Mouse (Mus musculus): Measurements from ENCODE around the gene Mus81.
"Not testable (repeated sequence)": the region's sequence is repeated elsewhere in the genome, so short reads cannot be mapped to it uniquely, and the experiment has no call there.

Mus81 gene

GRCm38 (mm10) chr19:5487768-5488550 lies at the start of gene Mus81:
TSS of gene Mus81 (minus strand) at chr19:5488402.
- DNase-seq (ENCODE audit: inconsistent ontology term), result peak; percentile 99

GRCm38 (mm10) chr19:5532520-5532919 lies 44.3 kb upstream of the Mus81 start:
- no peak for DNase-seq (ENCODE audit: inconsistent ontology term)

DNA sequence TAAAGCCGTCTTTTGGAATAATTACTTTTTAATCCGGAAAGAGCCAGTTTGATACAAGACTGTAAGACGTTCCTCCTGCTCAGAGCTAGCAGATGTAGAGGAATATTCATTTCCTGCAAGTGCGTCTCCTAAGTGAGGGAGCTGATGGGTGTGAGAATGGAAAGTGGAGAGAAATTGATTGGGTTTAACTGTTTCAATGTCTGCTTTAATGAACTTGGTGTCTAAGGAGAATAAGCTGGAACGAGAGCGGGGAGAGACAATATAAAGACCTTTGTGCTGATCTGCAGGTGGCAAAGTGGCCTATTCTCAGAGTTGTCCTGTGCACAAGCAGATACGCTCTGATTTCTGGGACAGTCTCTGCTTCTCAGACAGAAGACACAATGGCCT lies 41.9 kb upstream of the Mus81 start:
- no peak for DNase-seq (ENCODE audit: inconsistent ontology term)

DNA sequence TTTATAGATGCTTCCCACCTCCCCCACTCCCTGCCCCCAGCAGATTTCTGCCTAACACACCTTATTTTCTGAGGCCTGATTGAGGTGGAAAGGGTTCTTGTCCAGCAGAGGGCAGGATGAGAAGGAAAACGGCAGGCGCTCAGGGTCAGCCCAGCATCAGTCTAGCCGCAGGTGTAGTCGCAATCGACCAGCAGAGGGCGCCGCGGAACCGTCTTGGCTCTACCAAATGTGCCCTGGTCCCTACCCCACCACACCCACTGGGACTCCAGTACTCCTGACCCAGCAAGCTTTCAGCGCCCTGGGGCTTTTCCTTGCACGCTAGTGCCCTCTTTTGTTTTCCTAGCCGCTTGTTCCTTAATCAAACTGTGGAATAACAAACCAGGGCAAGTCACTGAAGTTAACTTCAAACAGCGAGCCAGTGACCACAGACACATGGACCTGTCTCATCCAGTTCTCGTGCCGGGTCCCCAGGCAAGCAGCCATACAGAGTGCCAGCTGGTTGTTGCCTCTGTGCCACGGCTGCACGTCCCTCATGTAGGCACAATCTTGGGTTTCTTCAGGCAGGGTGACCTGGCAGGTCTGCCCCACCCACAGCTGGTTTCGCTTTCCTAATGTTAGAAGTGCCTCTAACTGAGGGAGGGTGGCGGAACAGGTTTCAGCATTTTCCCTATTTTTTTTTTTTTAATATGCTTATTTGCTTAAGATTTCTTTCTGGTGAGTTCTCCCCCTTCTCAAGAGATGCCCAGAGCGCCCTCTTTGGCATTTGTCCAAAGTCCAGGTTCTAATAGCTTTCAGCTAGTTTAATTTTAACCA lies 41.3 kb upstream of the Mus81 start:
- peak; percentile 94 for DNase-seq (ENCODE audit: inconsistent ontology term)

DNA sequence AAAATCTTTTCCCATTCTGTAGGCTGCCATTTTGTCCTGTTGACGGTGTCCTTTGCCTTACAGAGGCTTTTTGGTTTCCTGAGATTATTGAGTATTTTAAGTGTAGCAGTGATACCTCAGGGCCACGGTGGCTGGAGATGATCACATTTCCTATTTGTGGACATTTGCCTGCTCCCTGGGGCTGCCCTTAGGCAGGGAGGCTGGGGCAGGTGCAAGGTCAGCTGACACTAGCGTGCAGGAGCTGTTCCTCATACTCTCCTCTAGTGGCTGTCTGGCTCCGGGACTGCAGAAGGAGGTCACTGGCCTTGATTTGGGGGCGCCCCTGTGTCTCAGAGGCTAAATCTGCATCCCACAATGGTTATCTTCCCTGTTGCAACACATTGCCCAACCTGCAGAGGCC lies 37.0 kb upstream of the Mus81 start:
- DNase-seq (ENCODE audit: inconsistent ontology term), result no peak

- DNase-seq (ENCODE audit: inconsistent ontology term), result no peak
Observed at GRCm38 (mm10) chr19:5518721-5519120, 30.5 kb upstream of the Mus81 start.

- peak; percentile 75 for DNase-seq (ENCODE audit: inconsistent ontology term)
Observed at GRCm38 (mm10) chr19:5516906-5517505, 28.8 kb upstream of the Mus81 start.

DNA sequence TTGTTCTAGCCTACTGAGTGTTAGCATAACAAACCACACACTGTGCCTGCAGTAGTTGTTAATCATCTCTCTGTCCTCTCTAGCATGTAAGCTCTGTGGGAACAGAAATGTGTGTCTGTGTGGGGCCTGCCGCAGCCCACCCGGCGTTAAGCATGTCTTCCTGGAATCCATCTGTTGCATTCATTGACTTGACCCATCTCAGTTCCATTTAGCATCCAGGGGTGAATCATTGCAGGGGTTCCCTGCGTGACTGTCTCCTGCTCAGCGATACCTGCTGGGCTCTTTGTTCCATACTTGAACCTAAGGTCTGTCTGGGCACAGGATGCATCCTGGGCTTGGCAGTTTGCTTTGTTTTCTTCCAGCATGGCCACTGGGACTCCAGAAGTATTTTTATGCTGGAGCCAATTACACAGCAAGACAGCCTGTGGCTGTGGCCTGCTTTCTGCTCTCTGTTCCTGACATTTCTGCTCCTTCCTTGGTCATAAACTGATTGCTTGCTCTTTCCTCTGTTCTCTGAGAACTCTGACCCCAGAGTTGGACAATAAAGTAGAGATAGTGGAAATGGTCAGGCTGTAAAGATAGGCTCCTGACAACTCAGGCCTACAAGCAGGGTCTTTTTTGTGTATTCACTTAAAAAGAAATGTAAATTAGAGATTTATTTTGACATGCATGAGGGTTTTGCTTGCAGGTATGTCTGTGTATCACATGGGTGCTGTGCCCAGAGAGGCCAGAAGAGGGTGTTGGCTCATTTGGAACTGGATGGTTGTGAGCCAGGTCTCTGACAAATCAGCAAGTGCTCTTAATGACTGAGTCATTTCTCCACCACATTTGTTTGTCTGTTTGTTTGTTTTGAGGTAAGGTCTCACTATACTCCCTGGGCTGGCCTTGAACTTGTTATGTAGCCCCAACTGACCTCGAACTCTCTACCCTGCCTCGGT lies 27.9 kb upstream of the Mus81 start:
- DNase-seq (ENCODE audit: inconsistent ontology term), result peak; percentile 71

DNA sequence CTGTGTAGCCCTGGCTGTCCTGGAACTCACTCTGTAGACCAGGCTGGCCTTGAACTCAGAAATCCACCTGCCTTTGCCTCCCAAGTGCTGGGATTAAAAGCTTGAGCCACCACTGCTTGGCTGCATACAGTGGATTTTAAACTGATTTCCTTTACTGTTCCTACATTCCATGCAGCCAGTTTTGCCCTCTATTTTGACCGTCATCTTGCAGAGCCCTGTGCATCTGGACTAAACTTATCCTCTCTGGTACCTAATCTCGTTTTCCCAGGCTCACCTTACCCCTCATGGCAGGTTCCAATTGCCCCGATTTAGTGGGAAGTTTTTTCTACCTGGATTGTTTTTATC lies 24.8 kb upstream of the Mus81 start:
- DNase-seq (ENCODE audit: inconsistent ontology term), result no peak

- DNase-seq (ENCODE audit: inconsistent ontology term), result no peak
Observed at GRCm38 (mm10) chr19:5512091-5513004, 24.1 kb upstream of the Mus81 start.

DNA sequence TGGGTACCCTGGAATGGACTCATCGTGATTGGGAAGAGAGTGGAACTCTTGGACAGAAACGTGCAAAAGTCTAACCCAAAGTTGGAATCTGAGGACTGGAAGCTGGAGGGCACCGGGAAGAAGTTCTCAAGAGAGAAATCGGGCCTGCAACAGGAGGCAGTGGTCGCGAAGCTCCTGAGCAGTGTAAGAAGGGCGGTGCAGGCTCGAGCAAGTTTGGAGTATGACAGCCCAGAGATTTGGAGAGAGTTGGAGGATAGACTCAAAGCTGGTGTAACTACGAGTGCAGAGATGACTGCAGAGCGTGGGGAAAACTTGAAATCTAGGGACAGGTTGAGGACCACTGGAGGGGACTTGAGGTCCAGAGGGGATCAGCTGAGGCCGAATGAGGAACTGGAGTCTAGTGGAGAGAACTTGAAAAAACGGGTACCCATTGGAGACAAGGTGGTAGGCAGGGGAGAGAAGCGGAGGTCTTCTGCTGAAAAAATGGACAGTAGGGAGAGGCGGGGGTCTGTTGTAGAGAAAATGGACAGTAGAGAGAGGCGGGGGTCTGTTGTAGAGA lies 23.0 kb upstream of the Mus81 start:
- peak; percentile 22 for DNase-seq (ENCODE audit: inconsistent ontology term)

GRCm38 (mm10) chr19:5510031-5511026 lies 22.1 kb upstream of the Mus81 start, which contains the start of gene Snx32:
TSS of gene Snx32 (minus strand) at chr19:5510538.
- DNase-seq (ENCODE audit: inconsistent ontology term), result peak; percentile 98

GRCm38 (mm10) chr19:5503687-5504086 lies 15.5 kb upstream of the Mus81 start, which contains the start of gene 1700020D05Rik:
TSS of gene 1700020D05Rik (minus strand) at chr19:5503787.
- DNase-seq (ENCODE audit: inconsistent ontology term), result no peak

DNA sequence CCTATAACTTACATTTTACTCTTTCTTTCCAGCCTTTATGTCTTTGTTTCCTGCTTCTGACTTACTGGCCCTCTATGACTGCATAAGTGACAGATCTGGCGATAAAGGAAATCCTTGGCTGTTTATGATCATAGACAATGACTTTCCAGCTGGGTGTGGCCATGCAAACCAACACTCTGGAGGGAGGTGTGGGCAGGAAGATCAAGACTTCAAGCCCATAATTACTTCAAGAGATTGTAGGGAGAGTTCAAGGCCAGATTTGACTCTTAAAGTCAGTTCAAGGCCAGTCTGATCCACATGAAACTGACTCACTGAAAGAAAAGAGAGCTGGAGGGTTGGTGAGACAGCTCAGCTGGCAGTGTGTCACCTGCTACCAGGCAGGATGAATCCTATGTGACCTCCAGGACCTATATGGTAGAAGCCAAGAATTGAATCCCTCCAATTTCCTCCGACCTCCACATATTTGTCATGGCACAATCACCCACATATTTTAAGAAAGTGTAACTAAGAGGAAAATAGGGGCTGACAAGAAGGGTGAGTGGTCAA lies 12.2 kb upstream of the Mus81 start:
- no peak for DNase-seq (ENCODE audit: inconsistent ontology term)

DNA sequence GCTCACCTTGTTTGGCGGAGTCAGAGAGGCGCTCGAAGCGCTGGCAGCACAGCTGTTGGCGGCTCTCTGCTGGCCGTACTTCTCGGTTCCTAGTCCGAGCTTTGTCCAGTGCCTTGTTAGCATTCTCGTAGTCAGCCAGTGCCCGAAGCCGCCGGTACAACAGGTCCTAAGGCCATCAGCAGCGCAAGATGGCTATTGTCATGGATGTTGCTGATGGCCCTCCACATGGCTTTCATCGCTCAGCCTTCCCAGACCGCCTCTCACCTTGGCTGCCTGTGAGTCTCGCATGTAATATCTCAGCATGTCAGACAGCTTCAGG lies 7.8 kb upstream of the Mus81 start:
- no peak for DNase-seq (ENCODE audit: inconsistent ontology term)

GRCm38 (mm10) chr19:5495353-5496051 lies 7.3 kb upstream of the Mus81 start:
- DNase-seq (ENCODE audit: inconsistent ontology term), result no peak

DNA sequence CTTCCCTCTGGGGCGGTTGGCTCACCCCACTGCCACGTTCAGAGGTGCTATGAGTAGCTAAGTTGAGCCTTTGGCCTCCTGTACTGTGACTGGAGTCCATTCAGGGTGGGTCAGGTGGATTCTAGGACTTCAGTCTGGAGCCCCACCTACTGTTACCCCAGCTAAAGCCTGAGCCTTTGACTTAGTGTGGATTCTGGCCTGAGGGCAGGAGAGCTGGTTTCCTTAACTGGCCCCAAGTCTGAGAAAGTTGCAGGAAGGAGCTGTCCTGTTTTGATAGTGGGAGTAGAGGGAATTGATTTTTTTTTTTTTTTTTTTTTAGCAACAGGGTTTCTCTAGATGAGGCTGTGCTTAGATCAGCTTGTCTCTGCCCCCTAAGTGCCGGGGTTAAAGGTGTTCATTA lies 6.1 kb upstream of the Mus81 start:
- DNase-seq (ENCODE audit: inconsistent ontology term), result no peak

GRCm38 (mm10) chr19:5493301-5493721 lies 5.1 kb upstream of the Mus81 start:
- DNase-seq (ENCODE audit: inconsistent ontology term), result not testable (repeated sequence)
